Mouse (Mus musculus): ENCODE measurements at regions not wholly inside any gene's neighbourhood (a gene's known extent, or its start where the extent isn't known, plus 50 kb on each side); places are given as distances from the start of the nearest gene placed in this dataset.

- DNase-seq (ENCODE audit: low spot score), result no peak
- no peak overlapping the region for H3K4me2 ChIP-seq (ENCODE audit: low read length)
- no peaks in the 10 kb centered on the region for H3K9me3 ChIP-seq (replicated peaks; ENCODE audit: low read length)
- no peaks in the 10 kb centered on the region for H3K36me3 ChIP-seq (ENCODE audit: insufficient read depth, low read length)
- H3K4me3 ChIP-seq (replicated peaks; ENCODE audit: low read depth, low read length), result no peak overlapping the region
- H3K9ac ChIP-seq (ENCODE audit: low read depth, low read length), result no peak overlapping the region
- no peaks in the 10 kb centered on the region for H3K27me3 ChIP-seq (ENCODE audit: insufficient read depth, low read length)
- no peak for ATAC-seq (replicated peaks; ENCODE audit: low FRiP score, low read depth)
- no peak for TF ChIP-seq CTCF (IDR thresholded peaks at IDR 0.05; ENCODE audit: low read depth)
- no peak overlapping the region for H3K27ac ChIP-seq
- WGBS, result 84% methylated on average over 6 of the region's 6 CpGs
- H3K4me1 ChIP-seq (replicated peaks; ENCODE audit: insufficient read depth, low read length), result no peaks in the 10 kb centered on the region
Observed at GRCm38 (mm10) chr3:133968176-133968575, 268.1 kb upstream of the Cxxc4 start.

GRCm38 (mm10) chr3:133972774-133973173 is 263.5 kb upstream of the Cxxc4 start:
- ATAC-seq (replicated peaks; ENCODE audit: low FRiP score, low read depth), result no peak
- no peak overlapping the region for H3K4me2 ChIP-seq (ENCODE audit: low read length)

GRCm38 (mm10) chr3:133987681-133988080 is 248.6 kb upstream of the Cxxc4 start:
- DNase-seq (ENCODE audit: low spot score), result no peak
- Histone ChIP-seq H3K36me3 (ENCODE audit: insufficient read depth, low read length) (no peaks in the 10 kb centered on the region), H3K4me1 (replicated peaks; ENCODE audit: insufficient read depth, low read length) (no peaks in the 10 kb centered on the region)

More at GRCm38 (mm10) chr3:133972774-133973173, 263.5 kb upstream of the Cxxc4 start:
- Histone ChIP-seq H3K4me3 (replicated peaks; ENCODE audit: low read depth, low read length) (no peak overlapping the region), H3K9me3 (replicated peaks; ENCODE audit: low read length) (no peaks in the 10 kb centered on the region), H3K9ac (ENCODE audit: low read depth, low read length) (no peak overlapping the region), H3K4me1 (replicated peaks; ENCODE audit: insufficient read depth, low read length) (no peaks in the 10 kb centered on the region), H3K36me3 (ENCODE audit: insufficient read depth, low read length) (no peaks in the 10 kb centered on the region), H3K27ac (no peak overlapping the region), H3K27me3 (ENCODE audit: insufficient read depth, low read length) (no peaks in the 10 kb centered on the region)
- TF ChIP-seq CTCF (IDR thresholded peaks at IDR 0.05; ENCODE audit: low read depth), result no peak
- 28% methylated on average over 2 of the region's 2 CpGs for WGBS
- DNase-seq (ENCODE audit: low spot score), result peak; percentile 29

GRCm38 (mm10) chr3:133993971-133994370 is 242.3 kb upstream of the Cxxc4 start:
- H3K4me1 ChIP-seq (replicated peaks; ENCODE audit: insufficient read depth, low read length), result no peaks in the 10 kb centered on the region
- H3K9me3 ChIP-seq (replicated peaks; ENCODE audit: low read length), result no peaks in the 10 kb centered on the region
- H3K4me2 ChIP-seq (ENCODE audit: low read length), result no peak overlapping the region

More at GRCm38 (mm10) chr3:133987681-133988080, 248.6 kb upstream of the Cxxc4 start:
- no peak overlapping the region for H3K4me2 ChIP-seq (ENCODE audit: low read length)
- no peak for ATAC-seq (replicated peaks; ENCODE audit: low FRiP score, low read depth)
- H3K9ac ChIP-seq (ENCODE audit: low read depth, low read length), result no peak overlapping the region
- no peak overlapping the region for H3K4me3 ChIP-seq (replicated peaks; ENCODE audit: low read depth, low read length)
- 76% methylated on average over 2 of the region's 2 CpGs for WGBS
- no peak for TF ChIP-seq CTCF (IDR thresholded peaks at IDR 0.05; ENCODE audit: low read depth)
- H3K9me3 ChIP-seq (replicated peaks; ENCODE audit: low read length), result no peaks in the 10 kb centered on the region
- no peaks in the 10 kb centered on the region for H3K27me3 ChIP-seq (ENCODE audit: insufficient read depth, low read length)
- no peak overlapping the region for H3K27ac ChIP-seq

GRCm38 (mm10) chr3:133999965-134000364 is 236.3 kb upstream of the Cxxc4 start:
- Histone ChIP-seq H3K9ac (ENCODE audit: low read depth, low read length) (no peak overlapping the region), H3K27ac (no peak overlapping the region), H3K27me3 (ENCODE audit: insufficient read depth, low read length) (no peaks in the 10 kb centered on the region), H3K4me3 (replicated peaks; ENCODE audit: low read depth, low read length) (no peak overlapping the region), H3K9me3 (replicated peaks; ENCODE audit: low read length) (no peaks in the 10 kb centered on the region), H3K4me2 (ENCODE audit: low read length) (no peak overlapping the region), H3K4me1 (replicated peaks; ENCODE audit: insufficient read depth, low read length) (no peaks in the 10 kb centered on the region), H3K36me3 (ENCODE audit: insufficient read depth, low read length) (no peaks in the 10 kb centered on the region)
- DNase-seq (ENCODE audit: low spot score) (no peak), ATAC-seq (replicated peaks; ENCODE audit: low FRiP score, low read depth) (no peak)
- no peak for TF ChIP-seq CTCF (IDR thresholded peaks at IDR 0.05; ENCODE audit: low read depth)
- WGBS, result 70% methylated on average over 8 of the region's 8 CpGs

More at GRCm38 (mm10) chr3:133993971-133994370, 242.3 kb upstream of the Cxxc4 start:
- ATAC-seq (replicated peaks; ENCODE audit: low FRiP score, low read depth) (no peak), DNase-seq (ENCODE audit: low spot score) (no peak)
- H3K27ac ChIP-seq, result no peak overlapping the region
- H3K27me3 ChIP-seq (ENCODE audit: insufficient read depth, low read length), result no peaks in the 10 kb centered on the region
- no peak for TF ChIP-seq CTCF (IDR thresholded peaks at IDR 0.05; ENCODE audit: low read depth)
- WGBS, result 69% methylated on average over 2 of the region's 2 CpGs
- H3K36me3 ChIP-seq (ENCODE audit: insufficient read depth, low read length), result no peaks in the 10 kb centered on the region
- no peak overlapping the region for H3K4me3 ChIP-seq (replicated peaks; ENCODE audit: low read depth, low read length)
- H3K9ac ChIP-seq (ENCODE audit: low read depth, low read length), result no peak overlapping the region

GRCm38 (mm10) chr3:134000595-134000994 is 235.7 kb upstream of the Cxxc4 start:
- no peak overlapping the region for H3K9ac ChIP-seq (ENCODE audit: low read depth, low read length)
- H3K4me1 ChIP-seq (replicated peaks; ENCODE audit: insufficient read depth, low read length), result no peaks in the 10 kb centered on the region
- no peak overlapping the region for H3K4me2 ChIP-seq (ENCODE audit: low read length)
- no peaks in the 10 kb centered on the region for H3K36me3 ChIP-seq (ENCODE audit: insufficient read depth, low read length)
- H3K9me3 ChIP-seq (replicated peaks; ENCODE audit: low read length), result no peaks in the 10 kb centered on the region
- no peak overlapping the region for H3K4me3 ChIP-seq (replicated peaks; ENCODE audit: low read depth, low read length)
- no peaks in the 10 kb centered on the region for H3K27me3 ChIP-seq (ENCODE audit: insufficient read depth, low read length)
- DNase-seq (ENCODE audit: low spot score) (no peak), ATAC-seq (replicated peaks; ENCODE audit: low FRiP score, low read depth) (no peak)
- H3K27ac ChIP-seq, result no peak overlapping the region
- TF ChIP-seq CTCF (IDR thresholded peaks at IDR 0.05; ENCODE audit: low read depth), result no peak
- WGBS, result 31% methylated on average over 1 of the region's 1 CpGs

- Histone ChIP-seq H3K4me2 (ENCODE audit: low read length) (no peak overlapping the region), H3K27me3 (ENCODE audit: insufficient read depth, low read length) (no peaks in the 10 kb centered on the region), H3K27ac (no peak overlapping the region), H3K9me3 (replicated peaks; ENCODE audit: low read length) (no peaks in the 10 kb centered on the region), H3K4me3 (replicated peaks; ENCODE audit: low read depth, low read length) (no peak overlapping the region), H3K36me3 (ENCODE audit: insufficient read depth, low read length) (no peaks in the 10 kb centered on the region), H3K9ac (ENCODE audit: low read depth, low read length) (no peak overlapping the region), H3K4me1 (replicated peaks; ENCODE audit: insufficient read depth, low read length) (no peaks in the 10 kb centered on the region)
- no peak for ATAC-seq (replicated peaks; ENCODE audit: low FRiP score, low read depth)
- no peak for DNase-seq (ENCODE audit: low spot score)
- TF ChIP-seq CTCF (IDR thresholded peaks at IDR 0.05; ENCODE audit: low read depth), result no peak
- 58% methylated on average over 2 of the region's 2 CpGs for WGBS
Observed at GRCm38 (mm10) chr3:134014805-134015204, 221.5 kb upstream of the Cxxc4 start.
